Mouse (Mus musculus) neutrophil, adult 83 days (primary cell): ENCODE measurements around the gene 4930430A15Rik. TPM values are rescaled to one million over a fixed set of nuclear protein-coding genes. Genes with fewer than 3 reads are reported as not detected.

ENCODE experiments used
- total RNA-seq, 2 experiments: library from RNA; stranded (reverse); gene quantifications; one replicate each; pipeline ENCODE4 v1.2.4; 2023

Gene 4930430A15Rik
- not detected for total RNA-seq

GRCm38 (mm10) chr2:111229502-111229901 lies at the start of gene 4930430A15Rik:
TSS of gene 4930430A15Rik (minus strand) at chr2:111229602.

GRCm38 (mm10) chr2:111274006-111274405 lies 44.6 kb upstream of the 4930430A15Rik start, which contains the start of gene Olfr1277:
TSS of gene Olfr1277 (minus strand) at chr2:111274106.

GRCm38 (mm10) chr2:111254216-111254615 lies 24.8 kb upstream of the 4930430A15Rik start, which contains the start of gene Olfr1276:
TSS of gene Olfr1276 (plus strand) at chr2:111254516.

GRCm38 (mm10) chr2:111235186-111235585 lies 5.8 kb upstream of the 4930430A15Rik start, which contains the start of gene Olfr1275:
TSS of gene Olfr1275 (minus strand) at chr2:111235286.

GRCm38 (mm10) chr2:111152836-111153235 lies 76.6 kb downstream of the 4930430A15Rik start, which contains the start of gene Gm15130:
TSS of gene Gm15130 (minus strand) at chr2:111152936.

Other genes starting within 250 kb of the 4930430A15Rik start
- gene Gm13941, start 123.6 kb downstream of the 4930430A15Rik start, total RNA-seq = not detected
- not detected for gene Gm15130, start 76.7 kb downstream of the 4930430A15Rik start, total RNA-seq
- gene Olfr1275, start 5.7 kb upstream of the 4930430A15Rik start, total RNA-seq = not detected
- not detected for gene Olfr1276, start 24.9 kb upstream of the 4930430A15Rik start, total RNA-seq
- not detected for gene Olfr1277, start 44.5 kb upstream of the 4930430A15Rik start, total RNA-seq
- not detected for gene Olfr1278, start 60.5 kb upstream of the 4930430A15Rik start, total RNA-seq
- not detected for gene Olfr1279, start 71.0 kb upstream of the 4930430A15Rik start, total RNA-seq
- gene Olfr1280, start 84.4 kb upstream of the 4930430A15Rik start, total RNA-seq = not detected
- not detected for gene Olfr1281, start 96.9 kb upstream of the 4930430A15Rik start, total RNA-seq
- gene Olfr1282, start 106.5 kb upstream of the 4930430A15Rik start, total RNA-seq = not detected
- gene Olfr1283, start 137.2 kb upstream of the 4930430A15Rik start, total RNA-seq = not detected
- not detected for gene Olfr1284, start 145.9 kb upstream of the 4930430A15Rik start, total RNA-seq
- not detected for gene Olfr1286, start 193.5 kb upstream of the 4930430A15Rik start, total RNA-seq
- gene Olfr1287, start 219.5 kb upstream of the 4930430A15Rik start, total RNA-seq = not detected
- gene Olfr1288, start 244.5 kb upstream of the 4930430A15Rik start, total RNA-seq = not detected